Mouse (Mus musculus) cerebellum, adult 18-20 months (tissue): Measurements from ENCODE around the gene Mis18bp1.
"Not testable (repeated sequence)": the region's sequence is repeated elsewhere in the genome, so short reads cannot be mapped to it uniquely, and the experiment has no call there.

ENCODE experiments used
- DNase-seq, 2 experiments: peaks; one replicate each; pipeline ENCODE4 v3.0.0; 2021

Gene Mis18bp1

GRCm38 (mm10) chr12:65172021-65172951, at the start of gene Mis18bp1:
TSS of gene Mis18bp1 (minus strand) at chr12:65172604.
- peak; percentile 91 to 94 for DNase-seq

DNA sequence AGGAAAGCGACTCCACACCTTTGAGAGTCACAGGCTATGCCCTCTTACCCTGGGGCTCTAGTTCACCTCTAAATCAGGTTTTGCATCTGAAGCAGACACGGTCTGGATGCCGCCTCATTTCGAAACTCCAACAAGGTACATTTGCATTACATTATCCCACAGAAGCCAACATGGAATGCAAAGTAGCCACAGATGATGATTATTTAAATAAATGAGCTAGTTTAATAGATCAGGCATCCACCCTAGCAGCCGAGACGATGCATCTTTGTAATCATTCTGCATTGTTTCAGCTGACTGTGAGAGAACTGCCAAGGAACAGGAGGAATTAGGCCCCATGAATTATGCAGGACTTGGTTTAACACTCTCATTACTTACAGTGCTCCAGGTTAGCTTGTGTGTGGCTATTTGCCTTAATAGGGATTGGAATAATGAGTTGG, 44.0 kb upstream of the Mis18bp1 start:
- DNase-seq = no peak

- no peak for DNase-seq
Measured at GRCm38 (mm10) chr12:65206431-65206830, 34.0 kb upstream of the Mis18bp1 start.

DNA sequence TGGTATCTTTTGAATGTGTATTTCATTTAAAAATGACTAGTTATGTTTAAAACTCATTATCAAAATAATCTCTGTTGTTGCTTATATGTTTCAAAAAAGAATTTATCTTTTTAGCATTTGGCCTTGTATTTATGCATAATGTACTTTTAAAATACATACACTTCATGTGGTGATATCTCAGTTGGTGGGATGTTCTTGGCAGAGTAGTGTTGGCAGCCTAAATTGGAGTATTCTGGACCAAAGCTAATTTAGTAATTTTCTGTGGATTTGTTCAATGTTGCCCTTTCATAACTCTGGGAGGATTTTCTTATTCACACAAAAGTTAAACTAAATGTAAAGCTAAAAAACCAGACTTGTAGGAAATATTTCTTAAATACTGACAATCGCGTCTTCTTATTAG, 29.4 kb upstream of the Mis18bp1 start:
- peak in 1 of 2 experiments; percentile 4 for DNase-seq

DNA sequence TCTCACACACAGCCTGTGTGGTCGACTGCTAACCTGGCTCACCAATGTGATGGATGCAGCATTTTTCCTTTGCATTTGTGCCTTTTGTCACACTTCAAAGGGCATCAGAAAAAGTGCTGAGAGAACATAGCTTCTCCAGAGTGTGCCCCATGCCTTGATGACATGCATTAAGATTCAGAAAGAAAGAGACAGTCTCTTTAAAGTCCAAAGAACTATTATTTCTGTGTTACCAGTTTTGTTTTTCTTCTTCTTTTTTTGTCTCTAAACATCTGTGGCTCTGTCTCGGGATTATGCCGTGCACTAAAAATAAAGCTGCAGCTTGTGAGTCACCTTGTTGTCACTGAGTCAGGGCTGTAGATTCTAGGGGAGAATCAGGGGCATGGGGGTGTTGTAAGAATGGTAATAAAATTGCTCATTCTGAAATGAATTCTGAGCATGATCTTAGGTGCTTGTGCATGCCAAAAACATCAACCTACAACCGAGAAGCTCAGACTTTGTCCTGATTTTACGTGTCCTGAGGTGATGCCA, 21.7 kb upstream of the Mis18bp1 start:
- no peak for DNase-seq

DNA sequence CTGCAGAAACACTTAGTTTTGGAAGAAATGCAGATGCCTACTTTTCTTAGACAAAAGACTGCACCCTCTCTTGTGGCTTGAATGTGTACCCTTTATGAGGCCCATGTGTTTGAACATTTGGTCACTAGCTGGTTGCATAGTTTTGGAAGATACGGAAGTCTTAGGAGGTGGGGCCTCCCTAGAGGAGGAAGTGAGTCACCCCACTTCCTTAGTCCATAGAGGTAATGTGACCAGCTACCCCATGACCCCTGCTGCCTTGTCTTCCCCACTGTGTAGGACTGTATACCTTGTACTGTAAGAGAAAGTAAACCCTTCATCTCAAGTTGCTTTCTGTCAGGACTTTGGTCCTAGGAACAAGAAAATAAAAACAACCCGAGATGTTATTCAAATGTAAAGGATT, 16.8 kb upstream of the Mis18bp1 start:
- no peak for DNase-seq

GRCm38 (mm10) chr12:65187365-65187764, 15.0 kb upstream of the Mis18bp1 start:
- DNase-seq = no peak

DNA sequence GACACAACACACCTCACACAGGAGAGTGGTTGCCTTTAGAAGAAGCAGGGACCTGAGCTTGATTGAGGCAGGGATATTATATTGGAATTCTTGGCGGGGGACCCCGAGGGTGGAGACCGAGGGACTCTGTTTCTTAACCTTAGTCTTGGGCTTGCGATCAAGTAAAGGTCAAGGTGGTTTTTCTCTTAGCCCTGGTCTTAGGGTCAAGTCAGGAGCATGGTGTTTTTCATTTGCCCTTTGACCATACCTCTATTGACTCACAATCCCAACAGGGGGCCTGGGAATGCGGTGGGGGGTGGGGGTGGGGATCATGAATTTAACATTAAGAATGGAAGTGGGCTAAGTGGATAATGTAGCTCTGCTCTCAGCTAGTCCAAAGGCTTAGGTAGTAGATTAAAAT, 1.3 kb upstream of the Mis18bp1 start:
- DNase-seq = peak in 1 of 2 experiments; percentile 4

DNA sequence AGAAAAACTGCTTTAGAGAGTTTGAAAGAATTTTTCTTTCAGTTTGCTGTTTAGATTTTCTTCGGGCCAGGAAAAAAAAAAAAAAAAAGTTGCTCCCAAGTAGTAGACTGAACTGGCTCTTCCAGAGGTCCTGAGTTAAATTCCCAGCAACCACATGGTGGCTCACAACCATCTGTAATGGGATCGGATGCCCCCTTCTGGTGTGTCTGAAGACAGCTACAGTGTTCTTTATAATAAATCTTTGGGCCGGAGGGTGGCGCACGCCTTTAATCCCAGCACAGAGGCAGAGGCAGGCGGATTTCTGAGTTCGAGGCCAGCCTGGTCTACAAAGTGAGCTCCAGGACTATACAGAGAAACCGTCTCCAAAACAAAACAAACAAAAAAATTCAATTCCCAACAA, 555 bp upstream of the Mis18bp1 start:
- DNase-seq = peak; percentile 52 to 67

DNA sequence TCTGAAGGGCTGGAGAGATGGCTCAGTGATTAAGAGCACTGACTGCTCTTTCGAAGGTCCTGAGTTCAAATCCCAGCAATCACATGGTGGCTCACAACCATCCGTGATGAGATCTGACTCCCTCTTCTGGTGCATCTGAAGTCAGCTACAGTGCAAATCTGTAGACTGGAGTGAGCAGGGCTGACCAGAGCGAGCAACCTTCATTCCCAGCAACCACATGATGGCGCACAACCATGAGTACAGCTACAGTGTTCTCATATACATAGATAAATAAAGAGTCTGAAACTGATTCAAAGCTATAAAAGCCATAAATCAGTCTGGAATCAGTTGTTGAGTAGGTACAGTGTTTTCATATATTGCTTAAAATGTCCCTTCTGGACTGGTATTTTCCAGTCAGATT, 36.3 kb downstream of the Mis18bp1 start:
- DNase-seq = not testable (repeated sequence)

DNA sequence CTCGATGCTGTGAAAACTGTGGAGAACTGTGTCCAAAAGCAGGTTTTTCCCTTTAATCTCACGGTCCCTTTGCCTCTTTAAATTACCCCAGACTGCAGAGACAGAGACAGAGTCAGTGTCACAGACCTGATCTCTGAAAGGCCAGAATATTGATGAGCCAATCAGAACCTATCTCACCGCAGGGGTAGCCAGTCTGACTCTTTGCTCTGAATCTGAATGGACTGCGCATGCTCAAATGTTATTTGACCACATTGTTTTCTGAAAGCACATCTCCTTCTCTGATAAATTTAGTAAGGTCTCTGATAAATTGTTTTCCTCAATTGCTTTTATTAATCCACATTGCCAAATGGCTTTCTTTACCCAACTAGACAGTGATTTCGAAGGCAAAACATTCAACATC, 53.0 kb downstream of the Mis18bp1 start:
- no peak for DNase-seq

DNA sequence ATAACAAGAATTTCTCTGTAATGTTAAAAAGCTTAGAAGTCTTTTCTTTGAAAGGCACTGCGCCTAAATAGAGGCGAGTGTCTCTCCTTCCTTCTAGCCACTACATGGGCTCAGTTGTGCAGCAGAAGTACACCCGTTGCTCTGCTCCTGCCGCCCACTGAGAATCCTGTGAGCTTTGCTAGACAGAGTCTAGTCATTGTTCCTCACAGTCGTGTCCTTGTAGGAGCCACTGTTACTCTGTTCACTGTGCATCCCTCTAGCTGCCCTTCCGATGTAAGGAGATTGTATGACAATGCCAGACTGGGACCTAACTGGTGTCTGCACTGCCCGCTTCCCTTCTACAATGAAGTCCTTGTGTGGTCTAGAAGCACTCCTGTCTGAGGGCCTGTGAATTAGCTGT, 53.4 kb downstream of the Mis18bp1 start:
- no peak for DNase-seq

DNA sequence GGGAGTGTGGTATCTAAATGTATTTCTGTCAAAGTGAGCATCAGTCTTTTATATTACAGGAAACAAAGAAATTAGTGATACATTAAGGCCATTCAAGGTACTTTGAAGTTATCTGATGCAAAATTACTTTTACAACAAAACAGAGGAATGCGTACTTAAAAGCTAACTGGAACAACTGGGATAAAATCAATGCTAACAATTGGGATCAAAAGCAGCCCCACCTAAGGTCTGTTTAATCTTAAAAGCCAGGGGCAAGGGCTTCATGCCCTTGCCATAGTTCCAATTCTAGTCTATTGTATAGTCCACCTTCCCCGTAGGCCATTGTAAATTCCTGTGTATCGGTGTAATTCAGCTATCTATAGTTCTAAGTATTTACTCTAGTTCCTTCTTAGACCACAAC, 57.4 kb downstream of the Mis18bp1 start:
- DNase-seq = not testable (repeated sequence)

DNA sequence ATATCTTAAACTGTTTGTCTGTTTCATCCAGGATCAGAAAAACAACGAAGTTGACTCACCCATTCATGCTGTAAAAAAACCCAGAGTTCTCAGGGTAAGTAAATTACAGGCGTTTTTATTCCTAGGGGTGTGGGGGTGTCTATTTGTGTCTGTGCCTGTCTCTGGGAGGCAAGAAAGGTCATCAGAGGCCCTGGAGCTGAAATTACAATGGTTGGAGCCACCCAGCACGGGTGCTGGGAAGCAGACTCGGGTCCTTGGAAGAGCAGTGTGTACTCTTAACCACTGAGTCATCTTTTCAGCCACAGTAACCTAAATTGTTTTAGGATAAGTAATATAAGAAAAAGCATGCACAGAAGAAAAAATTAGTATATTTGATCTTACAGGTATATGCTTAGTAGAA, 58.5 kb downstream of the Mis18bp1 start:
- DNase-seq = no peak

- DNase-seq = no peak
Measured at GRCm38 (mm10) chr12:65112811-65113210, 59.6 kb downstream of the Mis18bp1 start.

DNA sequence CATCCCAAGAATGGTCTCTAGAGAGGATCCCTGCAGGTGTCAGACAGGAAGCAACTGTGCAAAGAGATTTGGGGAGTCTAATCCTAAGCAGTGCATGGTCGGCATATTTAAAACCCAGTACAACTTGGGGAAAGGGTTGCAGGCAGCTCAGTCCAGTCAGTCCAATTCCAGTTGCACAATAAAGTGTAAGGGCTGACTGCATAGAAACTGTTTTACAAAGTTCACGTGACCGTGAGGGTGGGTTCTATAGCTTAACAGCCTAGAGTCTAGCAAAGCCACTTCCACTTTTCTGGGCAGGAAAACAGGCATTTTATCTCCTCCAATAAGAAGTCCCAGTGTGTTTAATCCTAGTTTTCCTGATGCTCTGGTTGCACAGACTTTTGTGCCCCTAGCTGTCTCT, 60.9 kb downstream of the Mis18bp1 start:
- DNase-seq = no peak

DNA sequence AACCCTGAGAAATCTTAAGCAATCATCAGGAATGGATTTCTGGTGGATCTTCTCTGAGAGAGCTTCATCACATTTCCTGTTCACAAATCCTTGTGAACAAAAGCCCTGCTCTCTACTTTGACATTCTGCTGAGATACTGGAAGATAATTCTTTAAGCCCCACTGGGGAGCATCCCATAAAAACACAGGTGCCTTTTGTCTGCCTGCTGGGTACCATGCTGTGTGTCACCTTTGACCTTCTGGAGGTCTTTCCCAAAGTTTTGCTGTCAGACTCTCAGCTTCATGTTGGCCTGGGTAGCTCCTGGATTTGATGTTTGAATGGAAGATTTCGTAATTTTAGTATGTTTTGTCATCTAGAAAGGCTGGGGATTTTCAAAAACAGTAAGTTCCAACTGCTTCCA, 63.7 kb downstream of the Mis18bp1 start:
- no peak for DNase-seq
